Mouse (Mus musculus) heart, postnatal 0 days (tissue): Measurements from ENCODE around the gene Pde8b. TPM values are rescaled to one million over a fixed set of nuclear protein-coding genes. Genes with fewer than 3 reads are reported as not detected.

Experiments
- ATAC-seq: fragments of 200-750 bp; cut with Nextera tagmentation; 2 replicates; pipeline ENCODE4 v1.8.0; 2017; ENCODE audit warnings: low read depth, moderate number of reproducible peaks, moderate library complexity; ENCODE audit not compliant: insufficient read depth
- DNase-seq: peaks from one replicate; pipeline ENCODE4 v3.0.0-alpha.2; 2016; ENCODE audit warnings: low spot score
- H3K27ac ChIP-seq: fragments of 300-500 bp; sonication (generic); 2 replicates; pipeline ENCODE4 v1.5.1; 2014; ENCODE audit warnings: low read depth, mild to moderate bottlenecking
- H3K27me3 ChIP-seq: fragments of 300-500 bp; sonication (generic); 2 replicates; pipeline ENCODE4 v1.6.1; 2014; ENCODE audit warnings: low read length, mixed read lengths; ENCODE audit not compliant: control insufficient read depth, insufficient read depth
- H3K36me3 ChIP-seq: fragments of 300-500 bp; sonication (generic); replicated peaks from 2 replicates; pipeline ENCODE4 v1.6.1; 2014; ENCODE audit warnings: low read length, mixed read lengths; ENCODE audit not compliant: control insufficient read depth, insufficient read depth
- H3K4me1 ChIP-seq: fragments of 300-500 bp; sonication (generic); 2 replicates; pipeline ENCODE4 v1.6.1; 2014; ENCODE audit warnings: antibody characterized with exemption; ENCODE audit not compliant: control insufficient read depth, insufficient read depth
- H3K4me2 ChIP-seq: fragments of 300-500 bp; sonication (generic); 2 replicates; pipeline ENCODE4 v1.6.1; 2014; ENCODE audit warnings: low read depth, mild to moderate bottlenecking, low read length, moderate library complexity
- H3K4me3 ChIP-seq: fragments of 300-500 bp; sonication (generic); 2 replicates; pipeline ENCODE4 v1.5.1; 2014; ENCODE audit warnings: low read depth, low read length
- H3K9ac ChIP-seq: fragments of 300-500 bp; sonication (generic); replicated peaks from 2 replicates; pipeline ENCODE4 v1.6.1; 2014; ENCODE audit warnings: low read depth, low read length, mixed read lengths
- H3K9me3 ChIP-seq: fragments of 300-500 bp; sonication (generic); replicated peaks from 2 replicates; pipeline ENCODE4 v1.6.1; 2016; ENCODE audit warnings: low read length; ENCODE audit not compliant: control insufficient read depth
- CTCF ChIP-seq: IDR thresholded peaks from 2 replicates; pipeline ENCODE4 v1.5.1; 2016; ENCODE audit warnings: antibody characterized with exemption, control low read depth, low read depth
- EP300 ChIP-seq: IDR thresholded peaks from 2 replicates; pipeline ENCODE4 v1.6.1; 2016; ENCODE audit warnings: antibody characterized with exemption, low read depth
- WGBS: fragments of 180-500 bp; shearing (Covaris S2); extraction: QIAGEN DNeasy Blood & Tissue Kit; methylation state at CpG from one replicate; pipeline ENCODE4 v1.1.7; 2014; 5-methylcytosine and 5-hydroxymethylcytosine counted together
- polyA plus RNA-seq: library from polyadenylated mRNA; unstranded; fragments of >200 nt; fragmentation: Nextera tagmentation; extraction: Ambion mirVana; gene quantifications from 2 replicates; pipeline ENCODE4 v1.2.1, GENCODE M21; 2015
- total RNA-seq: library from RNA; depleted of rRNA; stranded (reverse); fragments of >200 nt; gene quantifications from 2 replicates; pipeline ENCODE4 v1.2.3, GENCODE M21; 2014; ENCODE audit warnings: low replicate concordance

The Pde8b gene
- total and polyA plus RNA-seq, 2 experiments from 2014 or later: 0.98 TPM; not detected in 1

- Histone ChIP-seq H3K27ac (no peak overlapping the region), H3K4me3 (no peak overlapping the region)
- 82% methylated on average over 5 of the region's 5 CpGs for WGBS
Observed at GRCm38 (mm10) chr13:95086033-95086432, 164.1 kb downstream of the Pde8b start.

DNA sequence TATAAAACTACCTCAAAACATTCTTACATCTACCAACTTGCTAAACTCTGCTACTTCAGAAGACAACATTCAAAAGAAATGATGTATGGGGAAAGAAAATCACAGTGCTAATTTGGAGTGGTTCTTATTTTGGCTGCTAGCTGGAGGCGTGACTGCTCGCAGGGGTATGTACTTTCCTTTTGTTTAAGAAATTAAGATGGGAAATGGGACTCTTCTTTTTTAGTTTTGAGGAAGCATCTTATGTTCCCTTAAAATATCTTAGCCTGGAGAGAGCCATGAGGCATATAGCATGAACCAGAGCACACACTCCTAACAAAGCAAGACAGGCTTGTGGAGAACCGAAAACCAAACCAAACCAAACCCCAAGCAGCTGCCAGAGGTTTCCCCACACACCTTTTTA lies 167.5 kb downstream of the Pde8b start:
- WGBS: 80% methylated on average over 3 of the region's 3 CpGs
- Histone ChIP-seq H3K9me3 (no peaks in the 10 kb centered on the region), H3K27me3 (no peaks in the 10 kb centered on the region), H3K4me3 (no peak overlapping the region), H3K9ac (no peak overlapping the region), H3K36me3 (no peaks in the 10 kb centered on the region), H3K4me2 (no peak overlapping the region), H3K4me1 (peaks cover 14% of the 10 kb centered on the region; the same call in 1 of the 2 replicates), H3K27ac (no peak overlapping the region)
- TF ChIP-seq CTCF (no peak), EP300 (no peak)
- ATAC-seq: no peak
- no peak for DNase-seq

More at GRCm38 (mm10) chr13:95086033-95086432, 164.1 kb downstream of the Pde8b start:
- no peak for TF ChIP-seq EP300
- Histone ChIP-seq H3K9me3 (no peaks in the 10 kb centered on the region), H3K4me1 (peaks cover 19% of the 10 kb centered on the region; the same call in 1 of the 2 replicates), H3K9ac (no peak overlapping the region), H3K27me3 (no peaks in the 10 kb centered on the region), H3K36me3 (no peaks in the 10 kb centered on the region), H3K4me2 (no peak overlapping the region)
- no peak for DNase-seq
- ATAC-seq: no peak

DNA sequence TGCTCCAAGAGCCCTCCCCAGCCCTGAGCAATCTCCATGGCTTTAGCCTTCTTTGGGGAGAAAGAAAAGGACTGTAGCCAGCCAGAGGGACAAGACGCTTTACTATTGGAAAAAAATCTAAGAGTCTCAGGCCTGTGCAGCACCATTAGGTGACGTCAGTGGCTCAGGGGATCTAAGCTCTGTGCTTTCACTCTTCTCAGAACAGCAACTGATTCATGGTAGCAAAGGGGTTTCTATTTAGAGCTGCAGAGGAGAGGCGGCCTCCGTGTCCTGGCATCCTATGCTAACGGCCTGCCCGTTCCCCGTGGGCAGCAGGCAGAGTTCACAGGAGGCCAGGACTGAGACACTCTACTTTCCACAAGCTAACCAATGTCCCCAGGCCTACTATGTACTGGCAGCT lies 169.1 kb downstream of the Pde8b start:
- no peaks in the 10 kb centered on the region for H3K27me3 ChIP-seq
- H3K9ac ChIP-seq: no peak overlapping the region
- H3K4me3 ChIP-seq: no peak overlapping the region
- H3K36me3 ChIP-seq: no peaks in the 10 kb centered on the region
- peaks cover 11% of the 10 kb centered on the region; the same call in 1 of the 2 replicates for H3K4me1 ChIP-seq
- H3K4me2 ChIP-seq: no peak overlapping the region
- H3K27ac ChIP-seq: peak overlapping the region; percentile 50
- DNase-seq (peak; percentile 49), ATAC-seq (peak; percentile 80)
- TF ChIP-seq EP300 (no peak), CTCF (no peak)
- no peaks in the 10 kb centered on the region for H3K9me3 ChIP-seq
- WGBS: 23% methylated on average over 7 of the region's 7 CpGs

DNA sequence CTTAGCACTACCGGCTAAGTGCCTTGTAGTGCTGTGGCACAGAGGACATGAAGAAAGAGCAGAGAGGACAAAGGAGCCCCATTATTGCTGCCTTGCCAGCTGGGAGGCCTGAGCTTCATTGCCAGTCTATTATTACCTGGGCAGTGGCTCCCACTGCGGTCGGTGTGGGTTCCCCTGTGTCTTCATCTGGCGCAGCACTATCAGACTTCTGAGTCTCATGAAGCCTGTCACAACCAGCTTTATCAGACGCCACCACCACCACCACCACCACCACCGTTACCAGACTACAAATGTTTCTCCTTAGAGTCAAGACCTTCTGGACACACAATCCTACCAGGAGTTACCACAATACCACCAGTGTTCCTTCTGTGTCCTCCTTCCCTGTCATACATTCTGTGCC lies 171.6 kb downstream of the Pde8b start:
- Histone ChIP-seq H3K27ac (no peak overlapping the region), H3K9me3 (no peaks in the 10 kb centered on the region), H3K4me2 (no peak overlapping the region), H3K36me3 (no peaks in the 10 kb centered on the region), H3K4me3 (no peak overlapping the region), H3K27me3 (no peaks in the 10 kb centered on the region), H3K4me1 (peaks cover 11% of the 10 kb centered on the region; the same call in 1 of the 2 replicates), H3K9ac (no peak overlapping the region)
- no peak for ATAC-seq
- no peak for TF ChIP-seq EP300
- TF ChIP-seq CTCF: no peak
- no peak for DNase-seq
- WGBS: 68% methylated on average over 6 of the region's 6 CpGs

- TF ChIP-seq EP300 (no peak), CTCF (no peak)
- DNase-seq (no peak), ATAC-seq (no peak)
- H3K9ac ChIP-seq: no peak overlapping the region
- H3K4me3 ChIP-seq: no peak overlapping the region
- no peak overlapping the region for H3K27ac ChIP-seq
- WGBS: 82% methylated on average over 3 of the region's 3 CpGs
- H3K9me3 ChIP-seq: no peaks in the 10 kb centered on the region
- no peaks in the 10 kb centered on the region for H3K27me3 ChIP-seq
- no peaks in the 10 kb centered on the region for H3K36me3 ChIP-seq
- H3K4me2 ChIP-seq: no peak overlapping the region
- H3K4me1 ChIP-seq: peaks cover 11% of the 10 kb centered on the region; the same call in 1 of the 2 replicates
Observed at GRCm38 (mm10) chr13:95077688-95078087, 172.4 kb downstream of the Pde8b start.

DNA sequence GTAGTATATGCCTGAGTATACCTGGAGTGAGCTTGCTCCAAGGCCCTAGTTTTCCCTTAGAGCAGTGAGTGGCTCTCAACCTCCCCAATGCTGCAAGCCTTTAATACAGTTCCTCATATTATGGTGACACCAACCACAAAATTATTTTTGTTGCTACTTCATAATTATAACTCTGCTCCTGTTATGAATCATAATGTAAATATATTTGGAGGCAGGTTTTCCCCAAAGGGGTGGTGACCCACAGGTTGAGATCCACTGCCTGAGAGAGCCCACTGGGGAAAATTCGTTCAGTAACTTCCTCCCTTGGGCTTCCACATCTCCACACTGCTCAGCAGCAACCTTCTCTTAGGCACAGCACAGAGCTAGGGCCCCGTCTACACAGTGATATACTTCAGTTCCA lies 174.0 kb downstream of the Pde8b start:
- H3K27ac ChIP-seq: no peak overlapping the region
- H3K4me1 ChIP-seq: 0 out of 2 replicates have a peak, but pooled peaks cover 4% of the 10 kb centered on the region
- ATAC-seq (no peak), DNase-seq (no peak)
- no peaks in the 10 kb centered on the region for H3K27me3 ChIP-seq
- H3K9me3 ChIP-seq: no peaks in the 10 kb centered on the region
- H3K9ac ChIP-seq: no peak overlapping the region
- no peak overlapping the region for H3K4me2 ChIP-seq
- no peaks in the 10 kb centered on the region for H3K36me3 ChIP-seq
- 64% methylated on average over 2 of the region's 2 CpGs for WGBS
- TF ChIP-seq EP300: no peak
- TF ChIP-seq CTCF: no peak
- no peak overlapping the region for H3K4me3 ChIP-seq
